Mouse (Mus musculus) limb, embryonic 14.5 days (tissue): Measurements from ENCODE around the gene Esrp2. TPM values are rescaled to one million over a fixed set of nuclear protein-coding genes. Genes with fewer than 3 reads are reported as not detected.

ENCODE experiments used
- ATAC-seq: fragments of 200-750 bp; cut with Nextera tagmentation; 2 replicates; pipeline ENCODE4 v1.8.0; 2017; ENCODE audit warnings: low read depth, moderate number of reproducible peaks, moderate TSS enrichment; ENCODE audit not compliant: low FRiP score
- DNase-seq: peaks from one replicate; pipeline ENCODE4 v3.0.0-alpha.2; 2015; ENCODE audit warnings: low spot score
- H3K27ac ChIP-seq: fragments of 300-500 bp; sonication (generic); replicated peaks from 2 replicates; pipeline ENCODE4 v1.5.1; 2014; ENCODE audit warnings: low read depth, mild to moderate bottlenecking, low read length, moderate library complexity, mixed read lengths
- H3K27me3 ChIP-seq: fragments of 300-500 bp; sonication (generic); 2 replicates; pipeline ENCODE4 v1.6.1; 2014; ENCODE audit warnings: low read length, mixed read lengths; ENCODE audit not compliant: control insufficient read depth, insufficient read depth
- H3K36me3 ChIP-seq: fragments of 300-500 bp; sonication (generic); 2 replicates; pipeline ENCODE4 v1.6.1; 2014; ENCODE audit warnings: mild to moderate bottlenecking, low read length, moderate library complexity, mixed read lengths; ENCODE audit not compliant: control insufficient read depth, insufficient read depth
- H3K4me1 ChIP-seq: fragments of 300-500 bp; sonication (generic); 2 replicates; pipeline ENCODE4 v1.6.1; 2014; ENCODE audit warnings: antibody characterized with exemption, low read length, mixed read lengths; ENCODE audit not compliant: control insufficient read depth, insufficient read depth
- H3K4me2 ChIP-seq: fragments of 300-500 bp; sonication (generic); replicated peaks from 2 replicates; pipeline ENCODE4 v1.6.1; 2014; ENCODE audit warnings: low read depth, mild to moderate bottlenecking, low read length, moderate library complexity; ENCODE audit not compliant: severe bottlenecking
- H3K4me3 ChIP-seq: fragments of 300-500 bp; sonication (generic); replicated peaks from 2 replicates; pipeline ENCODE4 v1.5.1; 2014; ENCODE audit warnings: low read length
- H3K9ac ChIP-seq: fragments of 300-500 bp; sonication (generic); 2 replicates; pipeline ENCODE4 v1.6.1; 2014; ENCODE audit warnings: mild to moderate bottlenecking, low read depth, low read length, moderate library complexity; ENCODE audit not compliant: severe bottlenecking
- H3K9me3 ChIP-seq: fragments of 300-500 bp; sonication (generic); 2 replicates; pipeline ENCODE4 v1.6.1; 2016; ENCODE audit warnings: low read length; ENCODE audit not compliant: control insufficient read depth
- POLR2A ChIP-seq: fragments of 200-500 bp; IDR thresholded peaks from 2 replicates; pipeline ENCODE4 v1.8.0; 2012; ENCODE audit warnings: inconsistent platforms, mild to moderate bottlenecking, moderate library complexity, borderline replicate concordance; ENCODE audit not compliant: insufficient read depth, insufficient read length; ENCODE audit errors: extremely low read depth
- WGBS: fragments of 180-500 bp; shearing (Covaris S2); extraction: QIAGEN DNeasy Blood & Tissue Kit; methylation state at CpG from one replicate; pipeline ENCODE4 v1.1.7; 2014; 5-methylcytosine and 5-hydroxymethylcytosine counted together
- polyA plus RNA-seq, 2 experiments: library from polyadenylated mRNA; depleted of rRNA in 1 of 2; stranded (reverse) in 1 of 2; unstranded in 1 of 2; fragments of >200 nt; fragmentation: Nextera tagmentation in 1 of 2; extraction: Ambion mirVana in 1 of 2; gene quantifications; 2 replicates each; pipeline versions ENCODE4 v1.2.1 to v1.2.3; 2012 to 2014

Gene Esrp2
- polyA plus RNA-seq, 2 experiments: 34.3 to 38.9 TPM

- peak overlapping the region; percentile 61 for H3K4me2 ChIP-seq
- no peaks in the 10 kb centered on the region for H3K27me3 ChIP-seq
- H3K27ac ChIP-seq: no peak overlapping the region
- no peak for DNase-seq
- H3K4me1 ChIP-seq: peaks cover 6% of the 10 kb centered on the region; the same call in 1 of the 2 replicates
- no peak for ATAC-seq
- peak overlapping the region; percentile 73; the same call in 1 of the 2 replicates for H3K9ac ChIP-seq
- WGBS: 72% methylated on average over 9 of the region's 9 CpGs
- no peak for TF ChIP-seq POLR2A
- H3K9me3 ChIP-seq: no peaks in the 10 kb centered on the region
- peaks cover 10% of the 10 kb centered on the region for H3K36me3 ChIP-seq
- peak overlapping the region; percentile 78 for H3K4me3 ChIP-seq
Observed at GRCm38 (mm10) chr8:106151041-106151440, 14.3 kb upstream of the Esrp2 start.

- ATAC-seq: no peak
- TF ChIP-seq POLR2A: no peak
- no peak overlapping the region for H3K27ac ChIP-seq
Observed at GRCm38 (mm10) chr8:106150653-106151000, 13.9 kb upstream of the Esrp2 start.

GRCm38 (mm10) chr8:106149801-106150652, 13.3 kb upstream of the Esrp2 start, which contains the start of gene Pla2g15:
Gene Pla2g15, plus strand, starts transcription at chr8:106150399.
- peak within 1 kb of the TSS; percentile 61 for H3K4me2 ChIP-seq
- 2% methylated on average over 38 of the region's 38 CpGs for WGBS
- peak within 1 kb of the TSS; percentile 73 for H3K9ac ChIP-seq
- peak; percentile 98 for ATAC-seq
- H3K4me3 ChIP-seq: peak within 1 kb of the TSS; percentile 78
- no peak for TF ChIP-seq POLR2A
- DNase-seq: peak; percentile 93
- H3K36me3 ChIP-seq: peaks cover 8% of the 10 kb centered on the region
- no peak within 1 kb of the TSS for H3K27ac ChIP-seq
- peaks cover 6% of the 10 kb centered on the region; the same call in 1 of the 2 replicates for H3K4me1 ChIP-seq
- H3K9me3 ChIP-seq: no peaks in the 10 kb centered on the region
- no peaks in the 10 kb centered on the region for H3K27me3 ChIP-seq

More at GRCm38 (mm10) chr8:106150653-106151000, 13.9 kb upstream of the Esrp2 start:
- H3K36me3 ChIP-seq: peaks cover 10% of the 10 kb centered on the region
- H3K27me3 ChIP-seq: no peaks in the 10 kb centered on the region
- no peaks in the 10 kb centered on the region for H3K9me3 ChIP-seq
- H3K4me2 ChIP-seq: peak overlapping the region; percentile 61
- H3K4me1 ChIP-seq: peaks cover 6% of the 10 kb centered on the region; the same call in 1 of the 2 replicates
- H3K9ac ChIP-seq: peak overlapping the region; percentile 73
- peak overlapping the region; percentile 78 for H3K4me3 ChIP-seq
- no peak for DNase-seq
- 17% methylated on average over 8 of the region's 8 CpGs for WGBS

GRCm38 (mm10) chr8:106149025-106149424, 12.3 kb upstream of the Esrp2 start:
- ATAC-seq: no peak
- Histone ChIP-seq H3K4me3 (no peak overlapping the region), H3K4me1 (peaks cover 6% of the 10 kb centered on the region; the same call in 1 of the 2 replicates), H3K27me3 (no peaks in the 10 kb centered on the region), H3K9me3 (no peaks in the 10 kb centered on the region), H3K36me3 (no peaks in the 10 kb centered on the region), H3K4me2 (no peak overlapping the region), H3K27ac (no peak overlapping the region), H3K9ac (no peak overlapping the region)
- TF ChIP-seq POLR2A: no peak
- WGBS: 91% methylated on average over 6 of the region's 6 CpGs
- no peak for DNase-seq

GRCm38 (mm10) chr8:106147868-106148565, 11.2 kb upstream of the Esrp2 start:
- Histone ChIP-seq H3K9me3 (no peaks in the 10 kb centered on the region), H3K27ac (no peak overlapping the region), H3K4me3 (no peak overlapping the region), H3K36me3 (no peaks in the 10 kb centered on the region), H3K9ac (no peak overlapping the region), H3K27me3 (no peaks in the 10 kb centered on the region), H3K4me1 (peaks cover 6% of the 10 kb centered on the region; the same call in 1 of the 2 replicates), H3K4me2 (no peak overlapping the region)
- no peak for DNase-seq
- WGBS: 87% methylated on average over 6 of the region's 6 CpGs
- ATAC-seq: no peak
- TF ChIP-seq POLR2A: no peak
